Mouse (Mus musculus) cortical plate, adult 2 months (tissue): ENCODE results near the gene Polr2l.

Experiments
- CTCF ChIP-seq: fragments of 200-500 bp; IDR thresholded peaks from 2 replicates; pipeline ENCODE4 v1.5.1; 2011; ENCODE audit warnings: mild to moderate bottlenecking, control low read depth, low read length; ENCODE audit not compliant: insufficient read depth; ENCODE audit errors: extremely low read depth
- POLR2A ChIP-seq: fragments of 200-500 bp; IDR thresholded peaks from 2 replicates; pipeline ENCODE4 v1.6.1; 2011; ENCODE audit warnings: mild to moderate bottlenecking, low read length, control low read depth; ENCODE audit not compliant: insufficient read depth; ENCODE audit errors: extremely low read depth

DNA sequence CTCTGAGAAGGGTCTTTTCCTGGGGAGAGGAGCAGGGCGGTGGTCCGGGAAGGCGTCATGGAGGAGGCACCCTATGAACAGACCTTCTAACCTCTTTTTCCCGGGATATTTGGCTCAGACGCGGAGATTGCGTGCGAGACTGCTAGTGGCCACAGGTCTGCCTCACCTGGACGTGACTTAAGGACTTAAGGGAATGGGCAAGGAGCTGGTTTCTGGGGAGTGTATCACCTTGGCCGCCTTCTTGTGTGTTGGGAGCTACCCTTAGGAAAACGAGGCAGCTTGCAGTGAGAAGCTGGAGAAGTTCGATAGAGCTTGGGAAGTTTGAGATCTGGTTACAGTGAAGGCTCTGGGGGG is 850 bp upstream of the Polr2l start:
- no peak for TF ChIP-seq POLR2A
- TF ChIP-seq CTCF = no peak
